Mouse (Mus musculus): ENCODE data around the gene Gramd4.

GRCm38 (mm10) chr15:86018753-86019512 lies 38.6 kb upstream of the Gramd4 start:
- TF ChIP-seq POLR2A (IDR thresholded peaks at IDR 0.05; ENCODE audit: low read depth, low read length): no peak
- 0 out of 2 replicates have a peak, but pooled peaks have one; percentile 2 for TF ChIP-seq CTCF (conservative IDR thresholded peaks at IDR 0.05; ENCODE audit: insufficient read depth, insufficient read length, low read depth, low read length)
